19 mouse cellular contexts compared by ENCODE assay signal in the genomic region with DNA sequence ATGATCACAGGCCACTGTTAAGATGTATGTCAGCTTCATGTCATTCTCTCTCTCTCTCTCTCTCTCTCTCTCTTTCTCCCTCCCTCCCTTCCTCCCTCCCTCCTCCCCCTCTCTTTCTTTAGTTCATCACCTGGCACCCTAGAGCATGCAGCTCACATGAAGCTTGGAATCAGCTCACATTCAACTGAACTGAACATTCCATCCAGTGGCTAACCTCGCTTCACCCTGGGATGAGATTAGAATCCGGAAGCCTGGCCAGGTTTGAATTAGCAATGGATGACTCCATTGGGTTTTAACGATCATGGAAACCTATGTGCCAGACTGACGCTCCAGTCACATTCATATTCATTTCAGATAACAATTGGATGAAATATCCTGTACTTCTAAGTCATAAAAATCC.
"Had no signal": no experiment of that assay in that cellular context is flagged by ENCODE, and none has a peak within 500 bp of the region (broad histone marks: within the 10 kb centered on the region; RNA-seq: fewer than 3 reads in every experiment).

No protein-coding gene starts in this region.

- H3K4me1 ChIP-seq: liver, embryonic 13.5 days; liver, embryonic 15.5 days had no signal

- H3K27me3 ChIP-seq: heart, embryonic 13.5 days; heart, embryonic 15.5 days; hindbrain, embryonic 12.5 days; intestine, embryonic 15.5 days; limb, embryonic 12.5 days; liver, embryonic 13.5 days; liver, embryonic 15.5 days had no signal

- H3K9ac ChIP-seq: heart, embryonic 13.5 days; heart, embryonic 15.5 days; hindbrain, embryonic 12.5 days; hindbrain, embryonic 14.5 days; intestine, embryonic 15.5 days; limb, embryonic 12.5 days; liver, embryonic 13.5 days; liver, embryonic 15.5 days; liver, postnatal 0 days had no signal

- H3K4me3 ChIP-seq: heart, embryonic 13.5 days; heart, embryonic 15.5 days; hindbrain, embryonic 10.5 days; hindbrain, embryonic 12.5 days; intestine, embryonic 15.5 days; layer of hippocampus, adult 2 months; left cerebral cortex, adult 2 months; limb, embryonic 12.5 days; liver, embryonic 13.5 days; liver, embryonic 15.5 days had no signal

- H3K36me3 ChIP-seq: heart, embryonic 13.5 days; heart, embryonic 15.5 days; hindbrain, embryonic 10.5 days; hindbrain, embryonic 12.5 days; intestine, embryonic 15.5 days; limb, embryonic 12.5 days; liver, embryonic 13.5 days; liver, embryonic 15.5 days had no signal

- H3K9me3 ChIP-seq: heart, embryonic 13.5 days; heart, embryonic 15.5 days; hindbrain, embryonic 10.5 days; hindbrain, embryonic 12.5 days; intestine, embryonic 15.5 days; liver, embryonic 13.5 days; liver, embryonic 15.5 days had no signal

- H3K27ac ChIP-seq: heart, embryonic 13.5 days; heart, embryonic 15.5 days; hindbrain, embryonic 10.5 days; hindbrain, embryonic 12.5 days; hindbrain, embryonic 14.5 days; intestine, embryonic 15.5 days; layer of hippocampus, adult 2 months; left cerebral cortex, adult 2 months; limb, embryonic 12.5 days; liver, embryonic 13.5 days; liver, embryonic 15.5 days had no signal

- DNase-seq: gastrocnemius, postnatal 14 days; kidney, adult 18-20 months; kidney, adult 8-10 months; kidney, postnatal 10 days; kidney, postnatal 25 days; kidney, postnatal 4 days; liver; liver, embryonic 13.5 days; liver, postnatal 0 days had no signal
